Mouse (Mus musculus): ENCODE results near the gene Ccdc88b. TPM values are rescaled to one million over a fixed set of nuclear protein-coding genes. Genes with fewer than 3 reads are reported as not detected.

The Ccdc88b gene
- polyA plus RNA-seq, 1 experiment from 2014 or later = 0.51 TPM

DNA sequence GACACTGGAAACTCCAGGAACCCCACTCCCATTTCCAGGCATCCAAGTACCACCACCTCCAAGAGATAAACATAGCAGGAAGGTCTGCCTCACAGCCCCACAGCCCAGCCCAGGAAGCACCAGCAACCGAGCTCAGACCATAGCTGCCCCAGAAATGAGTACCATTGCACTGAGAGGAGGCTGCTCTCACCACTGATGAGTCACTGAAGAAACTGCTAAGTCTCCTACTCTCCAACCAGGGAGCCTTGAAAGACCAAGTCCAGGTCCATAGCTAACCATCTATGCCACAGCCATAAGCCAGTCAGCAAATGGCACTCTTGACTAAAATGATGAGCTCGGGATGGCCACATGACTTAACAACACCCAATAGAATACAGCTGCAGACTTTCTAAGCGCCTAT is 31.4 kb downstream of the Ccdc88b start:
- Histone ChIP-seq H3K4me2 (replicated peaks; ENCODE audit: low read depth, low read length) (no peak overlapping the region), H3K4me1 (ENCODE audit: control insufficient read depth, insufficient read depth, low read length) (peaks cover 11% of the 10 kb centered on the region), H3K9me3 (ENCODE audit: control insufficient read depth, low read length) (no peaks in the 10 kb centered on the region), H3K27me3 (ENCODE audit: control insufficient read depth, insufficient read depth, low read length) (peaks cover 29% of the 10 kb centered on the region), H3K36me3 (ENCODE audit: control insufficient read depth, insufficient read depth, low read length) (no peaks in the 10 kb centered on the region; the same call in 1 of the 2 replicates), H3K27ac (ENCODE audit: low read depth, low read length) (no peak overlapping the region), H3K9ac (ENCODE audit: low read depth, low read length) (no peak overlapping the region), H3K4me3 (ENCODE audit: low read length) (no peak overlapping the region)
- WGBS = 78% methylated on average over 3 of the region's 3 CpGs
- ATAC-seq (ENCODE audit: low FRiP score, low TSS enrichment) = no peak

DNA sequence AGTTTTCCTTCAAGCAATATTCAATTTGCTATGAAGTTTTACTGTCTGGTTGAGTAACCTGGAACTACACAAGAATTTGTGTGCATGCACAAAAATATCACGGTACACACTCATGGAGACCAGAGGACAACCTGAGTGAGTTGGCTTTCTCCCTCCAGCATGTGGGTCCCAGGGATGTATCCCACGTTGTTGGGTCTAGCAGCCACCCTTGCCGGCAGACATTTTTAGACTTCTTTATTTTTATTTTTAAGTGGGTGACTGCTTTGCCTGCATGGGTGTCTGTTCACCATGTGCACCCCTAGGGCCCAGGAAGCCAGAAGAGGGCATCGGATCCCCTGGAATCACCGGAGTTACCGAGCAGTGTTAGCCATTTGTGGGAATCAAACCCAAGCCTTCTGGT is 32.6 kb downstream of the Ccdc88b start:
- ATAC-seq (ENCODE audit: low FRiP score, low TSS enrichment) = no peak
- no peaks in the 10 kb centered on the region for H3K9me3 ChIP-seq (ENCODE audit: control insufficient read depth, low read length)
- H3K4me3 ChIP-seq (ENCODE audit: low read length) = no peak overlapping the region
- peaks cover 6% of the 10 kb centered on the region for H3K4me1 ChIP-seq (ENCODE audit: control insufficient read depth, insufficient read depth, low read length)
- WGBS = 85% methylated on average over 6 of the region's 6 CpGs
- no peaks in the 10 kb centered on the region for H3K36me3 ChIP-seq (ENCODE audit: control insufficient read depth, insufficient read depth, low read length)
- H3K9ac ChIP-seq (ENCODE audit: low read depth, low read length) = no peak overlapping the region
- H3K4me2 ChIP-seq (replicated peaks; ENCODE audit: low read depth, low read length) = no peak overlapping the region
- no peak overlapping the region for H3K27ac ChIP-seq (ENCODE audit: low read depth, low read length)
- H3K27me3 ChIP-seq (ENCODE audit: control insufficient read depth, insufficient read depth, low read length) = peaks cover 17% of the 10 kb centered on the region

DNA sequence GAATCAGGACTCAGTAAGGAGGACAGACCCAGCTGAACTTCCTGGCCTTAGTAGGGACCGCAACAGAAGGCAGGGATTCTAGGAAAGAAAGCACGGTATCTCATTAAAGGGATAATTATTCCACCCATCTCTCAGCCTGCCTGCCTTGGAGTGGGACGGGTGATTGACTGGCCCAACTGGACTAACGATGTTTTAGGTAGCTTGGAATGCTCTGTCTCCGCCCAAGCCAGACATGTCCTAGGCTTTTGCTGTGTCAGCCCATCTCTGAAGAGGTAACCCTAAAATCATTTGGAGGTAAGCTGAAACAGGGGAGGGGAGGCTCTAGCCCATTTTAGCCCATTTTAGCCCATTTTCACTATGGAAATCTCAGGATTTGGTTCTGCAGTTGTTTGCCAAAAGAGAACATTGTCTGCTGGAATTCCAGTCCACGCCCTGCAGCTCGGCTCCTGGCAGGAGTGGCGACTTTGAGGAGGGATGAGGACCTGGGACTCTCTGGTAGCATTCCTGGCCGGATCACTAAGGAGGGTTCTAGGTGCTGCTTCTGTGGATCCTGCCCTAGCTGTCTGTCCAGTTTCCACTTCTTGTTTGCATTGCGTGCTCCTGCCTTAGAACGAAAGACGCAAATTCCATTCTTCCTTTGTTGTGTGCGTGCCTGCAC is 37.3 kb downstream of the Ccdc88b start:
- ATAC-seq (ENCODE audit: low FRiP score, low TSS enrichment) = no peak
- Histone ChIP-seq H3K4me3 (ENCODE audit: low read length) (no peak overlapping the region), H3K9ac (ENCODE audit: low read depth, low read length) (no peak overlapping the region), H3K9me3 (ENCODE audit: control insufficient read depth, low read length) (no peaks in the 10 kb centered on the region), H3K4me1 (ENCODE audit: control insufficient read depth, insufficient read depth, low read length) (no peaks in the 10 kb centered on the region), H3K36me3 (ENCODE audit: control insufficient read depth, insufficient read depth, low read length) (no peaks in the 10 kb centered on the region), H3K27me3 (ENCODE audit: control insufficient read depth, insufficient read depth, low read length) (no peaks in the 10 kb centered on the region), H3K27ac (ENCODE audit: low read depth, low read length) (no peak overlapping the region), H3K4me2 (replicated peaks; ENCODE audit: low read depth, low read length) (no peak overlapping the region)
- 88% methylated on average over 13 of the region's 13 CpGs for WGBS

DNA sequence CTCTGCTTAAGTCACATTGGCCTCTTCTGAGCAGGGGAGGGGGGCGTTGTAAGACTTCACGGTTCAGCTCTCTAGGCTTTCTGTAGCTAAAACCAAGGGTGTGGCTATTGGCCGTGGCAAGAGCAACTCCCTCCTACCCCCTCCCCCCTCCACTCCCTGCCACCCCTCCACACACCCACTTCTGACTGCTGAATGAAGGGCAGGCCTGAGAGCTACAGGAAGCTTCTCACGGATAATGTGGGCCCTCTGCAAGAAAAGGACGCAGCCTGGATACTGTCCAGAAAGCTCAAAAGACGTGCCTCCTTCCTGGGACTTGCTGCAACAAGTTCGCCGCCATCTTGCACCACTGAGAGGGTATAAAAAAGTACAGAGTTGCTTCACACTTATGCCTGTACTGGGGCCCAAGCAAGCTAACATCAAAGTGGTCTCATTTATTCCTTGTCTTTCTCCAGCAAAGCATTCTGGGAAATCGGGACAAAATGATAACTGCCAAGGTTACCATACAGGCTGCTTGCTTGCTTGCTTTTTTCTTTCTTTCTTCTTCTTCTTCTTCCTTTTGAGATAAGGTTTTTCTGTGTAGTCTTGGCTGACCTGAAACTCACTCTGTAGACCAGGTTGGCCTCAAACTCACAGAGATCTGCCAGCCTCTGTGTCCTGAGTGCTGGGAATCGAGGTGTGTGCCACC is 38.7 kb downstream of the Ccdc88b start:
- no peaks in the 10 kb centered on the region for H3K9me3 ChIP-seq (ENCODE audit: control insufficient read depth, low read length)
- ATAC-seq (ENCODE audit: low FRiP score, low TSS enrichment) = peak; percentile 55
- H3K27me3 ChIP-seq (ENCODE audit: control insufficient read depth, insufficient read depth, low read length) = no peaks in the 10 kb centered on the region
- WGBS = 48% methylated on average over 10 of the region's 10 CpGs
- no peak overlapping the region for H3K4me2 ChIP-seq (replicated peaks; ENCODE audit: low read depth, low read length)
- no peak overlapping the region for H3K27ac ChIP-seq (ENCODE audit: low read depth, low read length)
- no peaks in the 10 kb centered on the region for H3K36me3 ChIP-seq (ENCODE audit: control insufficient read depth, insufficient read depth, low read length)
- no peak overlapping the region for H3K4me3 ChIP-seq (ENCODE audit: low read length)
- no peaks in the 10 kb centered on the region for H3K4me1 ChIP-seq (ENCODE audit: control insufficient read depth, insufficient read depth, low read length)
- H3K9ac ChIP-seq (ENCODE audit: low read depth, low read length) = peak overlapping the region; percentile 18; the same call in 1 of the 2 replicates

DNA sequence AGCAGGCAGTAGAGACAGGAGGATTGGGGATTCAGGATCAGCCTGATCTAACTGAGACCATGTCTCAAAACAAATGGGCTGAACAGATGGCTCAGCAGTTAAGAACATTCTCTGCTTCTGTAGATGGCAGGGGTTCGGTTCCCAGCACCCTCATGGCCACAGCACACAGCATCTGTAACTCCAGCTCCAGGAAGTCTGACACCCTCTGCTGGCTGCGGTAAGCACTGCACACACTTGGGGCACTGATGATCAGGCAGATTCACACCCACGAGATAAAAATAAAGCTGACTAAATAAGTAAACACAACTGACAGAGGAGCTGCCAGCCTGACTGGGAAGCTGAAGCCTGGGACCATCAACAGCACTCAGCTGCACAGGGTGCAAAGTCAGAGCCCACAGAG is 43.1 kb downstream of the Ccdc88b start:
- Histone ChIP-seq H3K4me1 (ENCODE audit: control insufficient read depth, insufficient read depth, low read length) (no peaks in the 10 kb centered on the region), H3K36me3 (ENCODE audit: control insufficient read depth, insufficient read depth, low read length) (no peaks in the 10 kb centered on the region), H3K27ac (ENCODE audit: low read depth, low read length) (no peak overlapping the region), H3K9me3 (ENCODE audit: control insufficient read depth, low read length) (no peaks in the 10 kb centered on the region), H3K27me3 (ENCODE audit: control insufficient read depth, insufficient read depth, low read length) (no peaks in the 10 kb centered on the region), H3K4me2 (replicated peaks; ENCODE audit: low read depth, low read length) (no peak overlapping the region), H3K4me3 (ENCODE audit: low read length) (no peak overlapping the region), H3K9ac (ENCODE audit: low read depth, low read length) (no peak overlapping the region)
- WGBS = 86% methylated on average over 3 of the region's 3 CpGs
- no peak for ATAC-seq (ENCODE audit: low FRiP score, low TSS enrichment)

DNA sequence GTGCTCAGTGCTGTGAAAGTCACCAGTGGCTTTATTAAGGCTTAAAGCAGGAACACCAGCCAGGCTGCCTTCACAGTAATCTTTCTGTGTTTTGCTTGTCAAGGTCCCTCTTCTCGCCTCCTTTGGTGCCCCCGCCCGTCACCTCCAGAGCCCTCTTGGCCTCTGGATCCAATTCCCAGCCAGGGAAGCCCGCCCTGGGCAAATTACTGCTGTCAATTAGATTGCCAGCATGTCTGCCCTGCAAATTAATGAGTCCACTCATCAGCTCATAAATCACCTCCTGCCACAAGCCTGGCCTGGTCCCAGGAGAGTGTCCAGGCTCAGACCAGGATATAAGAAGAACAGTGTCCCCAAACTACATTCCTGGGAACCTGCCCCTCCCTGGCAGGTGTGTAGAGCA is 43.6 kb downstream of the Ccdc88b start:
- Histone ChIP-seq H3K4me3 (ENCODE audit: low read length) (no peak overlapping the region), H3K4me1 (ENCODE audit: control insufficient read depth, insufficient read depth, low read length) (no peaks in the 10 kb centered on the region), H3K4me2 (replicated peaks; ENCODE audit: low read depth, low read length) (no peak overlapping the region), H3K9ac (ENCODE audit: low read depth, low read length) (no peak overlapping the region), H3K27me3 (ENCODE audit: control insufficient read depth, insufficient read depth, low read length) (no peaks in the 10 kb centered on the region), H3K9me3 (ENCODE audit: control insufficient read depth, low read length) (no peaks in the 10 kb centered on the region), H3K36me3 (ENCODE audit: control insufficient read depth, insufficient read depth, low read length) (no peaks in the 10 kb centered on the region), H3K27ac (ENCODE audit: low read depth, low read length) (no peak overlapping the region)
- ATAC-seq (ENCODE audit: low FRiP score, low TSS enrichment) = no peak
- WGBS = 13% methylated on average over 4 of the region's 4 CpGs

Small RNA genes within 50 kb of the gene (microRNA-seq; reads per million reads assigned to microRNA genes)
- not detected for gene Mir5046

Other genes starting within 250 kb of the Ccdc88b start
- 11.8 and 15.1 TPM in 2 replicates for gene Rps6ka4, start 17.6 kb downstream of the Ccdc88b start, polyA plus RNA-seq (2014; fragmentation: Nextera tagmentation; extraction: Ambion mirVana)
- gene Trmt112, start 51.5 kb upstream of the Ccdc88b start, polyA plus RNA-seq (2014; fragmentation: Nextera tagmentation; extraction: Ambion mirVana) = 164 and 181 TPM in 2 replicates
- 177 and 235 TPM in 2 replicates for gene Prdx5, start 51.9 kb upstream of the Ccdc88b start, polyA plus RNA-seq (2014; fragmentation: Nextera tagmentation; extraction: Ambion mirVana)
- gene Esrra, start 63.6 kb upstream of the Ccdc88b start, polyA plus RNA-seq (2014; fragmentation: Nextera tagmentation; extraction: Ambion mirVana) = 5.2 and 9.0 TPM in 2 replicates
- gene Catsperz, start 67.2 kb upstream of the Ccdc88b start, polyA plus RNA-seq (2014; fragmentation: Nextera tagmentation; extraction: Ambion mirVana) = 2.1 and 3.8 TPM in 2 replicates
- gene Kcnk4, start 76.3 kb upstream of the Ccdc88b start, polyA plus RNA-seq (2014; fragmentation: Nextera tagmentation; extraction: Ambion mirVana) = 0.12 and 0.51 TPM in 2 replicates
- gene Bad, start 83.7 kb upstream of the Ccdc88b start, polyA plus RNA-seq (2014; fragmentation: Nextera tagmentation; extraction: Ambion mirVana) = 65.5 and 70.9 TPM in 2 replicates
- 23.3 and 27.4 TPM in 2 replicates for gene Gpr137, start 84.3 kb upstream of the Ccdc88b start, polyA plus RNA-seq (2014; fragmentation: Nextera tagmentation; extraction: Ambion mirVana)
- 202 and 254 TPM in 2 replicates for gene Ppp1r14b, start 116.8 kb upstream of the Ccdc88b start, polyA plus RNA-seq (2014; fragmentation: Nextera tagmentation; extraction: Ambion mirVana)
- gene Plcb3, start 118.3 kb upstream of the Ccdc88b start, polyA plus RNA-seq (2014; fragmentation: Nextera tagmentation; extraction: Ambion mirVana) = 24.4 and 38.9 TPM in 2 replicates
- 89.7 and 118 TPM in 2 replicates for gene Fkbp2, start 122.3 kb upstream of the Ccdc88b start, polyA plus RNA-seq (2014; fragmentation: Nextera tagmentation; extraction: Ambion mirVana)
- gene Vegfb, start 129.4 kb upstream of the Ccdc88b start, polyA plus RNA-seq (2014; fragmentation: Nextera tagmentation; extraction: Ambion mirVana) = 38.2 and 39.8 TPM in 2 replicates
- 22.6 and 24.0 TPM in 2 replicates for gene Dnajc4, start 134.4 kb upstream of the Ccdc88b start, polyA plus RNA-seq (2014; fragmentation: Nextera tagmentation; extraction: Ambion mirVana)
- gene Nudt22, start 137.9 kb upstream of the Ccdc88b start, polyA plus RNA-seq (2014; fragmentation: Nextera tagmentation; extraction: Ambion mirVana) = 20.4 and 22.2 TPM in 2 replicates
- 9.7 and 12.1 TPM in 2 replicates for gene Trpt1, start 137.9 kb upstream of the Ccdc88b start, polyA plus RNA-seq (2014; fragmentation: Nextera tagmentation; extraction: Ambion mirVana)
- 3.6 and 4.9 TPM in 2 replicates for gene Fermt3, start 161.3 kb upstream of the Ccdc88b start, polyA plus RNA-seq (2014; fragmentation: Nextera tagmentation; extraction: Ambion mirVana)
- 223 and 304 TPM in 2 replicates for gene Stip1, start 181.8 kb upstream of the Ccdc88b start, polyA plus RNA-seq (2014; fragmentation: Nextera tagmentation; extraction: Ambion mirVana)
- gene Macrod1, start 198.6 kb upstream of the Ccdc88b start, polyA plus RNA-seq (2014; fragmentation: Nextera tagmentation; extraction: Ambion mirVana) = 9.9 and 10.7 TPM in 2 replicates
- gene Flrt1, start 247.5 kb upstream of the Ccdc88b start, polyA plus RNA-seq (2014; fragmentation: Nextera tagmentation; extraction: Ambion mirVana) = 3.0 and 5.5 TPM in 2 replicates

All from kidney, embryonic 14.5 days (tissue).